Mouse (Mus musculus) heart, embryonic 10.5 days (tissue): Measurements from ENCODE around the gene Prune1. TPM values are rescaled to one million over a fixed set of nuclear protein-coding genes. Genes with fewer than 3 reads are reported as not detected.

Experiments used
- DNase-seq: peaks from one replicate; pipeline ENCODE4 v3.0.0-alpha.2; 2017; ENCODE audit warnings: low spot score
- H3K27ac ChIP-seq: fragments of 300-500 bp; sonication (generic); 2 replicates; pipeline ENCODE4 v1.5.1; 2016; ENCODE audit warnings: mild to moderate bottlenecking
- H3K27me3 ChIP-seq: fragments of 300-500 bp; sonication (generic); 2 replicates; pipeline ENCODE4 v1.6.1; 2016; ENCODE audit warnings: mild to moderate bottlenecking; ENCODE audit not compliant: poor library complexity, insufficient read depth, severe bottlenecking
- H3K36me3 ChIP-seq: fragments of 300-500 bp; sonication (generic); 2 replicates; pipeline ENCODE4 v1.6.1; 2016; ENCODE audit warnings: mild to moderate bottlenecking, moderate library complexity
- H3K4me1 ChIP-seq: fragments of 300-500 bp; sonication (generic); 2 replicates; pipeline ENCODE4 v1.6.1; 2016; ENCODE audit warnings: mild to moderate bottlenecking
- H3K4me3 ChIP-seq: fragments of 300-500 bp; sonication (generic); 2 replicates; pipeline ENCODE4 v1.5.1; 2016; ENCODE audit warnings: mild to moderate bottlenecking, moderate library complexity
- H3K9me3 ChIP-seq: fragments of 300-500 bp; sonication (generic); 2 replicates; pipeline ENCODE4 v1.6.1; 2016; ENCODE audit warnings: mild to moderate bottlenecking, moderate library complexity
- WGBS: fragments of 180-500 bp; shearing (Covaris S2); methylation state at CpG from one replicate; pipeline ENCODE4 v1.1.7; 2016; 5-methylcytosine and 5-hydroxymethylcytosine counted together
- polyA plus RNA-seq: library from polyadenylated mRNA; unstranded; fragments of >200 nt; fragmentation: Nextera tagmentation; extraction: Ambion mirVana; gene quantifications from 2 replicates; pipeline ENCODE4 v1.2.1, GENCODE M21; 2016

Prune1 gene
- polyA plus RNA-seq, 1 experiment from 2014 or later = 30.7 TPM

DNA sequence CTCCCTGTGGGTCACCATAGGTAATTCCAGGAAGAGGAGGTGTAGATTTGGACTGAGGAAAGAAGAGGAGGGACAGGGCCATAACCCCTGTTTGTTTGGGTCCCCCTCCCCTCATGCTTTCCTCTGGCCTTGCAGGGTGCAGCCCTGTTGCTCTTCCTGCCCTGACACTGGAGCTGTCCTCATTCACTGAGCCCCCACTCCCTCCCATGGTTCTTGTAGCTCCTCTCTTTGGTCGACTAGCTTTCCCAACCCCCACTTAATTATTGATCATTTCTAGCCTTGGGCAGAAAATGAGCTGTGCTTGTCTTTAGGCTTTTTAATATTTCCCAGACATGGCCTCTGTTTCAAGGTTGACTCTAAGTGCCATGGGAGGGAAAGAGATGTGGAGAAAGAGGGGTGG, 2.2 kb upstream of the Prune1 start:
- H3K4me3 ChIP-seq = peak overlapping the region; percentile 83
- peaks cover 22% of the 10 kb centered on the region for H3K4me1 ChIP-seq
- peak overlapping the region; percentile 95 for H3K27ac ChIP-seq
- H3K27me3 ChIP-seq = no peaks in the 10 kb centered on the region
- no peak for DNase-seq
- 39% methylated on average over 1 of the region's 1 CpGs for WGBS
- H3K9me3 ChIP-seq = no peaks in the 10 kb centered on the region
- H3K36me3 ChIP-seq = peaks cover 15% of the 10 kb centered on the region

DNA sequence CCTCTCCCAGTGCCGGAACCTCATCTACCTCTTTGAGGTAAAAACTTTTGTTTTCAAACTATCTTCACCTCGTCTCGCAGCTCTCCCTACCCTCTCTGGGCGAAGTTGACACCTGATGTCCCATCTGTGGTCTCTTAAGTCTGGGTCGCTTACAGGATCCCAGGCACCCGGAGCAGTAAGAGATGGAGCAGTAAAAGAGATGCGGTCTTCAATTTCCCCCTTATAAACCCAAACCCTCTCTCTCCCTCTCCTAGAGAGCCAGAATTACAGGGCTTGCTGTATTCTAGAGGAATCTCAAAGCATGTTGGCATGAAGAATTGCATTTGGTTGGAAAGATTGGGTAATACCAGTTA, 1.7 kb upstream of the Prune1 start:
- Histone ChIP-seq H3K27ac (peak overlapping the region; percentile 95), H3K27me3 (no peaks in the 10 kb centered on the region), H3K4me1 (peaks cover 22% of the 10 kb centered on the region), H3K9me3 (no peaks in the 10 kb centered on the region), H3K36me3 (peaks cover 12% of the 10 kb centered on the region), H3K4me3 (peak overlapping the region; percentile 83)
- WGBS = 2% methylated on average over 7 of the region's 7 CpGs
- DNase-seq = no peak

DNA sequence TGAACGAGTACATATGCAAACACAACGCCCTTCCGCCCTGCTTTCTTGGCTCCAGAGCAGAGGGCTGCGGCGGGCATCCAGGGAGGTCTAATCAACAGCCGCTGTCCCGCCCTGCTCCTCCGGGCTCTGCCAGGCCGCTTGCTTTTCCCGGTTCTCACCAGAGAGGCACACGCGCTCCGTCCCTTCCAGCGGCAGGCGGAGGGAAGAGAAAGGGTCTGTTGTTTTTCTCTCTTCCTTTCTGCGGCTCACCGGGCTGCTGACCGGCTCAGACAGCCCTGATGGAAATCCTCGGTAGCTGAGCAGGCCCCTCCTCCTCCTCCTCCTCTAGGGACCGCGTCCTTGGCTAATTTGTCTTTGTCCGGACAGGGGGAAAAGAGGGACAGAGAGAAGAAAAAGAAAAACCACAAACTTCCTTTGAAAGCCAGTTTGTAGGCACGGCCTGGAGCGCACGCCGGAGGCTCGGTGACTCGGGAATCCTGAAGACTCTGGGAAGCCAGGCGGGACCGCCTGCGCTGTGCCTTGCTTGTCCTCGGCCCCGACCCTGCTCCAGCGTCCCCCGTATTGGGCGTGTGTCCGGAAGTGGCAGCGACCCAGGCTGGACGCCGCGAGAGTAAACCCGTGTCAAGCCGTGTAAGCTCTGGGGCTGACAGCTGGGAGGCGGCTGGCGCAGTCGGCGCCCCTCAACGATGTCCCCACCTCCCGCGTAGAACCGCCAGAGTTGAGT, 1.2 kb upstream of the Prune1 start:
- Histone ChIP-seq H3K27ac (peak overlapping the region; percentile 95), H3K9me3 (no peaks in the 10 kb centered on the region), H3K4me1 (peaks cover 22% of the 10 kb centered on the region), H3K4me3 (peak overlapping the region; percentile 83), H3K27me3 (no peaks in the 10 kb centered on the region), H3K36me3 (peaks cover 7% of the 10 kb centered on the region)
- WGBS = under 1% methylated on average over 49 of the region's 51 CpGs
- DNase-seq = peak; percentile 95

DNA sequence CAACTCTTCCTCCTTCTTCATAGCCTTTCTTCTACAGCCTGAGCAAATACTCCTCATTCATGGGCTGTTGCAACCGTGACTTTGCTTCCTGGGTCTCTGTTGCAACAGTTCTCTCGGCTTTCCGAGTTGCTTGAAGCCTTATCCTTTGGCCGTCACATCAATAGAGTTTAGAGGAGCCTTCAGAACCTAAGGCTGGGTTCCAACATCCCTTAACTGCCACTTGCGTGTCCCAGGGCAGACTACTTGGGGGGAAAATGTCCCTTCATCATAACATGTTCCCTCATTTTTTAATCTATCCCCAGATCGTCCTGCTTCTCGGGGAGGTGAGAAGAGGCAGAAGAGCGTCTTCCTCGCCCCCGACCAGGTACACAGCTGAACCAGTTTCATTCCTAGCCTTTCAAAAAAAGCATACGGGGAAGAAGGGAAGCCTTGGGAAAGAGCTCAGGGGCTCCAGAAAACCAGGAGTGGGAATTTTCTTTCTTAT, 547 bp upstream of the Prune1 start:
- no peak for DNase-seq
- H3K9me3 ChIP-seq = no peaks in the 10 kb centered on the region
- H3K27me3 ChIP-seq = no peaks in the 10 kb centered on the region
- H3K36me3 ChIP-seq = peaks cover under 1% of the 10 kb centered on the region; the same call in 1 of the 2 replicates
- peaks cover 23% of the 10 kb centered on the region for H3K4me1 ChIP-seq
- H3K27ac ChIP-seq = peak overlapping the region; percentile 95
- WGBS = under 1% methylated on average over 11 of the region's 11 CpGs
- peak overlapping the region; percentile 83 for H3K4me3 ChIP-seq

DNA sequence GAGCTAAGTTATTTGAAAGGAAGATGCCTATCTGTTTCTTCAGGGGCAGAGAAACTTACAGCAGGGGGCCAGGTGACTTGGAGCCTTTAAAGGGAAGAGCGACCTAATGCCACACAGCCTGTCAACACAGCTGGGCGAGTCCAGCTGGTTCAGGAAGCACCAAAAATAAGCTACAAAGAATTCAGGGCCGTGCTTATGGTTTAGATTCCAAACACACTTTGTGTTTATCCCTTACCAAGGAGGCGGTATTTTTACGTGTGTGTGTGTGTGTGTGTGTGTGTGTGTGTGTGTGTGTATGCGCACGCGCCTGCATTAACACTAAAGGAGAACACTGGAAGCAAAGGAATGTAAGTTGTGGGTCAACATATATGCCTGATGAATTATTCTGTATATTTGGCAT, 1.1 kb downstream of the Prune1 start:
- Histone ChIP-seq H3K9me3 (no peaks in the 10 kb centered on the region), H3K36me3 (no peaks in the 10 kb centered on the region), H3K4me3 (peak overlapping the region; percentile 83), H3K27me3 (no peaks in the 10 kb centered on the region), H3K27ac (peak overlapping the region; percentile 95), H3K4me1 (peaks cover 32% of the 10 kb centered on the region)
- no peak for DNase-seq
- WGBS = 14% methylated on average over 8 of the region's 8 CpGs

DNA sequence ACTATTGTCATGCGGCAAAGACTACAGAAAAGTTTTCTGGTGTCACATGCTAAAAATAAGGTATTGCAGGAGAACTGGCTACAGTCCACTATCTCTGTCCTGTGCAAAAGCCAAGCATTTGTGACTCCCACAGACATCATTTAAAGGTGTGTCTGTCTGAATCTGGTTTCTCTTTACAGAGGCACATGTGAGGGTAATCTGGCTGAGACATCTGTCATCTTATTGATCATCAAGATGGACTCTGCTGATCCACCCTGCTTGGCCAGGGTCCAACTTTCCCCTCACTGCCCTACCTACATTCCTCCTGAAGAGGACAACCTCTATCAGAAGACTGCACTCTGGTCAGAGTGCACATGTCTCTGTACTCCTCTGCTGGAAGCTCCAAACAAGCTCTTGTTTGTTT, 4.7 kb downstream of the Prune1 start:
- Histone ChIP-seq H3K9me3 (no peaks in the 10 kb centered on the region), H3K27me3 (no peaks in the 10 kb centered on the region), H3K4me1 (peaks cover 22% of the 10 kb centered on the region), H3K27ac (no peak overlapping the region), H3K4me3 (no peak overlapping the region), H3K36me3 (peaks cover 8% of the 10 kb centered on the region)
- no peak for DNase-seq
- 90% methylated on average over 1 of the region's 1 CpGs for WGBS

DNA sequence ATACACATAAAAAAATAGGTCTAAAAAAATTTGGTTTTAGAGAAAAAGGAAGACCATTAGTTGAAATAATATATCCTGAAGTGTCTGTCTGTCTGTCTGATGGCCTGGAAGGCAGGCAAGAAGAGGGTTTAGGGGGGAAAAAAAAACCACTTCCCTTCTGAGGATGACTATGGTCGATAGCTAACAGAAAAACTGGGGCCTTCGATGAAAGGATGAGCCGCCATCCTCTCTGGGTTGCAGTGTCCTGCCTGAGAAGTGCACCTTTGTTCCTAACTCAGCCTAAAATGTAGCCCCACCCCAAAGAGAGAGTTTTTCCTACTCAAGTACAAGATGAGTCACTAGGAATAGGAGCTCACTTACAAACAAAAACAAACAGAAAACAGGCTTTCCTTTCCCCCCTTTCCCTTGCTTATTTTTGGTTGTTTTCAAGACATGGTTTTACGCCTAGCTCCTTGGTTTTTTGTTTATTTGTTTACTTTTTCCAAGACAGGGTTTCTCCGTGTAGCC, 5.4 kb downstream of the Prune1 start:
- no peak for DNase-seq
- H3K4me3 ChIP-seq = no peak overlapping the region
- H3K4me1 ChIP-seq = peaks cover 22% of the 10 kb centered on the region
- H3K27ac ChIP-seq = no peak overlapping the region
- H3K9me3 ChIP-seq = no peaks in the 10 kb centered on the region
- no peaks in the 10 kb centered on the region for H3K27me3 ChIP-seq
- H3K36me3 ChIP-seq = peaks cover 8% of the 10 kb centered on the region
- WGBS = 72% methylated on average over 5 of the region's 5 CpGs

DNA sequence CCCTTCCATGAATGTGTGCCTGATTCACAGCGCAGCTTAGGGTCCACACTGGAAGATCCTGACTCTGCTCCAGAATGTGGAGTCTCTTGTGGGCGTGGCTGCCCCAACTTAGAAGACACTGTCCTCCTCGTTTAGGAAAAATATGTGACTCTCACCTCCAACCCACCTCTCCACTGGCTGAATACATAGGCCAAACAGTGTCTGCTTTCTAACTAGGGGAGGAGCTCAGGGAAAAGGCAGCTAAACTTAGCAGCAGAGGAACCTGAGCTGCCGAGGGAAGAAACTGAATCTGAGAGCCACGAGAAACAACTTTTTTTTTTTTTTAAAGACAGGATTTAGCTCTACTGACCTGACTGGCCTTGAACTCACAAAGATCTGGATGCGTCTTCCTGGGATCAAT, 6.7 kb downstream of the Prune1 start:
- H3K9me3 ChIP-seq = no peaks in the 10 kb centered on the region
- H3K4me3 ChIP-seq = no peak overlapping the region
- H3K4me1 ChIP-seq = peaks cover 18% of the 10 kb centered on the region
- WGBS = 66% methylated on average over 6 of the region's 6 CpGs
- no peaks in the 10 kb centered on the region for H3K27me3 ChIP-seq
- peaks cover 8% of the 10 kb centered on the region for H3K36me3 ChIP-seq
- no peak for DNase-seq
- peak overlapping the region; percentile 47; the same call in 1 of the 2 replicates for H3K27ac ChIP-seq

DNA sequence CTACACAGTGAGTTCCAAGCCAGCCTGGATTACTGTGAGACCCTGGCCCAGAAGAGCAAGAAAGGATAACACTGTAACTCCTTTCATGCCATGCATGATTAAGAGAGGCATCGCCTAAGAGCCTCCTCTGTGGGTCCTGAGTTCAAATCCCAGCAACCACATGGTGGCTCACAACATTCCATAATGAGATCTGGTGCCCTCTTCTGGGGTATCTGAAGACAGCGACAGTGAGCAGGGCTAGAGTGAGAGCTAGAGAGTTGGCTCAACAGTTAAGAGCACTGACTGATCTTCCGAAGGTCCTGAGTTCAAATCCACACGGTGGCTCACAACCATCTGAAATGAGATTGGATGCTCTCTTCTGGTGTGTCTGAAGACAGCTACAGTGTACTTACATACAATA, 7.4 kb downstream of the Prune1 start:
- no peak for DNase-seq
- no peaks in the 10 kb centered on the region for H3K9me3 ChIP-seq
- peaks cover 22% of the 10 kb centered on the region for H3K4me1 ChIP-seq
- 90% methylated on average over 4 of the region's 4 CpGs for WGBS
- H3K4me3 ChIP-seq = no peak overlapping the region
- H3K27ac ChIP-seq = no peak overlapping the region
- no peaks in the 10 kb centered on the region for H3K27me3 ChIP-seq
- peaks cover 8% of the 10 kb centered on the region for H3K36me3 ChIP-seq

DNA sequence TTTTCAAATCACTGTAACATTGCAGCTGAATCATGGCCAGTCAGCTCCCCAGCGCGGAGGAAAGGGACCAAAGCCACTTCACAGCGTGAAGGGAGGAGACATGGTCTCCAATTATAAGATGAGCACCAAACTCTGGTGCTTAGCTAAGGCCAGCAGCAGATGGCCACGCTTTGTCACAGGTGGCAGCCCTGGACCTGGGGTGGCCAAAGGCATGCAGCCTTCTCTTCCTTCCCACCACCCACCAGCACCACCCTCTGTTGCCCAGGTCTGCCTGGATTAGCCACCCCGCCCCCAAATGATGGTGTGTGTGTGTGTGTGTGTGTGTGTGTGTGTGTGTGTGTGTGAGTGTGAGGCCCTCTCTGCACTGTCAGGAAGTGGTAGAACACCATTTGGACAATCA, 8.4 kb downstream of the Prune1 start:
- peaks cover 30% of the 10 kb centered on the region for H3K4me1 ChIP-seq
- no peaks in the 10 kb centered on the region for H3K9me3 ChIP-seq
- no peaks in the 10 kb centered on the region for H3K27me3 ChIP-seq
- no peak overlapping the region for H3K27ac ChIP-seq
- H3K36me3 ChIP-seq = peaks cover 14% of the 10 kb centered on the region
- WGBS = 82% methylated on average over 5 of the region's 5 CpGs
- no peak for DNase-seq
- H3K4me3 ChIP-seq = no peak overlapping the region

DNA sequence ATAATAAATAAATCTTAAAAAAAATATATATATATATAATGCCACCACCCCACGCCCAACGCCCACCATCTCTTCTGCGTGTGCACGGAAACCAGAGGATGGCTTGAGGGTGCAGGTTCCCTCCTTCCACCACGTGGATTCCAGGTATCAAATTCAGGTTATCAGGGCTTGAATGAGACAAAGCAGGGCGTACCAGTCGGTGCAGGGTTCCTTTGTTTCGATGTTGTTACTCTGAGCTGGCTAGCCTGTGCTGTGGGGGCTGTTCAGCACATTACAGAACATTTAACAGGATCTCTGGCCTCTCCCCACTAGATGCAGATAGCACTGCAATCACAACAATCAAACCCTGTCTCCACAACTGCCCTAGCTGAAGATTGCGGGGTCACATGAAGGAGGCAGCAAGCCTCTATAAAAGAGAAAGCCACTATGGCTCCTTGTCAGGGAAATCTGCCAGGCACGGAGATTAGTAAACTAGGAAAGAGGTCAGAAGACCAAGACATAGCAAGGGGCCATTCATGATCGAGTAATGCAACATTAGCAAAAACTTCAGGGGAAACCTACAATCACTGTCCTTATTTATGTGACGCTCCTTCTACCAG, 11.0 kb downstream of the Prune1 start:
- Histone ChIP-seq H3K27me3 (no peaks in the 10 kb centered on the region), H3K4me1 (peaks cover 20% of the 10 kb centered on the region), H3K4me3 (no peak overlapping the region), H3K36me3 (peaks cover 39% of the 10 kb centered on the region), H3K9me3 (no peaks in the 10 kb centered on the region), H3K27ac (peak overlapping the region; percentile 37; the same call in 1 of the 2 replicates)
- WGBS = 79% methylated on average over 12 of the region's 12 CpGs
- DNase-seq = no peak

DNA sequence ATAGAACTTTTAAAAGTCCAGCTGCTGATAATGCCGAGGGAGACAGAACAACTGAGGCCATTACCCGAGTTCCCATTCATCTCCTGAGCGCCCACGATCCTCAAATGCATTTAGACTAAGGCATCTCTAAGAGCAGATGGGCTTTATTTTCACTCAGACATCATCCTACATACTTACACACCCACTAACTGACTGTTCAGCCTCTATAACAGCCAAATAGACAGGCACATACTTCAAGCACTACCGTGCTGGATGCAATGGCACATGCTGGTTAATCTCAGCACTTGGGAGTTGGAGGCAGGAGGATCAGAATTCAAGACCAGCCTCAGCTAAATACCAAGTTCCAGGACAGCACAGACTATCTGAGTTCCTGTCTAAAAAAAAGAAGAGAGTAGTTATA, 12.1 kb downstream of the Prune1 start:
- Histone ChIP-seq H3K27me3 (no peaks in the 10 kb centered on the region), H3K4me1 (peaks cover 20% of the 10 kb centered on the region), H3K36me3 (peaks cover 45% of the 10 kb centered on the region), H3K9me3 (no peaks in the 10 kb centered on the region), H3K4me3 (no peak overlapping the region), H3K27ac (no peak overlapping the region)
- 76% methylated on average over 5 of the region's 5 CpGs for WGBS
- DNase-seq = no peak

DNA sequence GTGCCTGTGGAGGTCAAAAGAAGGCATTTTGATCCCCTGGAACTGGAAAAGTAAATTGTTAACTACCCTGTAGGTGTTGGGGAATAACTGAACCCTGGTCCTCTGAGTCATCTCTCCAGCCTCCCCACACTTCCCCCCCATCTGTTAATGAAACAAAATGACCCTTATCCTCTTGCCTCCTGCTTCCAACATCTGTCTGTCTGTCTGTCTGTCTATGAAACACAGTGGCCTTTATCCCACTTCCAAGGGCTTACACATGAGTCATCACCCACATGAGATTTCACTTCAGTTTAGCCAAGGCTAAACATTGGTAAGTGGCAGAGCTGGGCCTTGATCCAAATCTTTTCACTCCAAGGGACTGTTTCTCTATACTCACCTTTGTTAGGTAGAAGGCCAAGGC, 14.0 kb downstream of the Prune1 start:
- H3K4me1 ChIP-seq = peaks cover 17% of the 10 kb centered on the region; the same call in 1 of the 2 replicates
- DNase-seq = no peak
- no peak overlapping the region for H3K27ac ChIP-seq
- H3K36me3 ChIP-seq = peaks cover 57% of the 10 kb centered on the region
- H3K4me3 ChIP-seq = no peak overlapping the region
- no peaks in the 10 kb centered on the region for H3K27me3 ChIP-seq
- no peaks in the 10 kb centered on the region for H3K9me3 ChIP-seq
